Mouse (Mus musculus) midbrain, embryonic 16.5 days (tissue): ENCODE measurements around the gene Slc25a21. TPM values are rescaled to one million over a fixed set of nuclear protein-coding genes. Genes with fewer than 3 reads are reported as not detected.

ENCODE experiments used
- ATAC-seq: fragments of 200-750 bp; cut with Nextera tagmentation; 2 replicates; pipeline ENCODE4 v1.8.0; 2017; ENCODE audit warnings: moderate TSS enrichment
- H3K27ac ChIP-seq: fragments of 300-500 bp; sonication (generic); 2 replicates; pipeline ENCODE4 v1.5.1; 2014; ENCODE audit warnings: mild to moderate bottlenecking, low read length, mixed read lengths
- H3K27me3 ChIP-seq: fragments of 300-500 bp; sonication (generic); 2 replicates; pipeline ENCODE4 v1.6.1; 2014; ENCODE audit warnings: low read depth, low read length, mixed read lengths; ENCODE audit not compliant: control insufficient read depth, insufficient read depth
- H3K36me3 ChIP-seq: fragments of 300-500 bp; sonication (generic); 2 replicates; pipeline ENCODE4 v1.6.1; 2014; ENCODE audit warnings: mild to moderate bottlenecking, low read length, moderate library complexity, mixed read lengths; ENCODE audit not compliant: control insufficient read depth, insufficient read depth
- H3K4me1 ChIP-seq: fragments of 300-500 bp; sonication (generic); 2 replicates; pipeline ENCODE4 v1.6.1; 2014; ENCODE audit warnings: mild to moderate bottlenecking, low read length, mixed read lengths; ENCODE audit not compliant: control insufficient read depth, insufficient read depth
- H3K4me2 ChIP-seq: fragments of 300-500 bp; sonication (generic); 2 replicates; pipeline ENCODE4 v1.6.1; 2014; ENCODE audit warnings: mild to moderate bottlenecking, low read length, mixed read lengths
- H3K4me3 ChIP-seq: fragments of 300-500 bp; sonication (generic); 2 replicates; pipeline ENCODE4 v1.5.1; 2014; ENCODE audit warnings: low read depth, mild to moderate bottlenecking, low read length, moderate library complexity, mixed read lengths
- H3K9ac ChIP-seq: fragments of 300-500 bp; sonication (generic); 2 replicates; pipeline ENCODE4 v1.6.1; 2014; ENCODE audit warnings: low read depth, low read length, mixed read lengths
- H3K9me3 ChIP-seq: fragments of 300-500 bp; sonication (generic); replicated peaks from 2 replicates; pipeline ENCODE4 v1.6.1; 2014; ENCODE audit warnings: mild to moderate bottlenecking, low read length, mixed read lengths; ENCODE audit not compliant: control insufficient read depth, poor library complexity, severe bottlenecking
- WGBS: fragments of 180-500 bp; shearing (Covaris S2); extraction: QIAGEN DNeasy Blood & Tissue Kit; methylation state at CpG from one replicate; pipeline ENCODE4 v1.1.7; 2014; 5-methylcytosine and 5-hydroxymethylcytosine counted together
- polyA plus RNA-seq: library from polyadenylated mRNA; unstranded; fragments of >200 nt; fragmentation: Nextera tagmentation; extraction: Ambion mirVana; gene quantifications from 2 replicates; pipeline ENCODE4 v1.2.1, GENCODE M21; 2015

Gene Slc25a21
- polyA plus RNA-seq, 1 experiment from 2014 or later = 0.26 TPM

DNA sequence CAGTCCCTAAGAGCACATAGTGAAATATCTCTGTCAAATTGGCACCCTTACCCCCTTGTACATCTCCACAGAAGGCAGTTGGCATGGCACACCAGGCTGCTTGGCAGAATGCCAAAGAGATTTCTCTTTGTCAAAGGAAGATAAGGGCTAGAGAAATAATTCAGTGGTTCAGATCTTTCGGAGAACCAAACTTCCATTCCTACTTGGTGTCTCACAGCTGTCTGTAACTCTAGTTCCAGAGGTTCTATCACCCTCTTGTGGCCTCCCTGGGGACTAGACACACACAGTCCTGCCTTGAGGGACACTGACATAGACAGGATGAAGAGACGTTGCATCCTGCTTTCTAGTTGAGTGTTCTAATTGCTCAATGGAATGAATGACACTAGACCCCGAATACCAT, 2.7 kb downstream of the Slc25a21 start:
- H3K27ac ChIP-seq = no peak overlapping the region
- H3K27me3 ChIP-seq = peaks cover 8% of the 10 kb centered on the region
- no peak overlapping the region for H3K9ac ChIP-seq
- ATAC-seq = no peak
- H3K36me3 ChIP-seq = no peaks in the 10 kb centered on the region
- H3K4me2 ChIP-seq = no peak overlapping the region
- peaks cover 6% of the 10 kb centered on the region; the same call in 1 of the 2 replicates for H3K4me1 ChIP-seq
- 43% methylated on average over 3 of the region's 3 CpGs for WGBS
- no peak overlapping the region for H3K4me3 ChIP-seq
- H3K9me3 ChIP-seq = no peaks in the 10 kb centered on the region

DNA sequence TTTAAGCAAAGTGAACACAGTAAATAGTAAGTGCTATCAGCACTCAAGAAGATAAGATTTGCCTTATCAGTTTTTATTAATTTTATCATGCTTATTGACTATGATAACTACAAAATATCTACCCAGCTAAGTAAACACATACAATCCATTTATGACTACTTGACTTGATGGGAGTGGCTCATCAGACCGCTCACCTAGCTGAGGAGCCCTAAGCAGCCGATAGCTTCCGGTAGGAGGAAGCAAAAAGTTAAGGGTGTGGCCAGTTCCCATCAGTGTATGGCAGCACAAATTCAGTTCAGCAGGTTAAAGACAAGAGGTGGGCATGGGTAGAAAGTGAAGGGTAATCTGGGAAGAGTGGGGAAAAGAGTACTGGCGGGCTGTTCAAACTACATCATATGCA, 10.2 kb downstream of the Slc25a21 start:
- 93% methylated on average over 4 of the region's 4 CpGs for WGBS
- no peak overlapping the region for H3K9ac ChIP-seq
- no peaks in the 10 kb centered on the region for H3K9me3 ChIP-seq
- H3K36me3 ChIP-seq = no peaks in the 10 kb centered on the region
- no peak overlapping the region for H3K4me2 ChIP-seq
- no peak overlapping the region for H3K27ac ChIP-seq
- H3K27me3 ChIP-seq = no peaks in the 10 kb centered on the region
- ATAC-seq = no peak
- no peak overlapping the region for H3K4me3 ChIP-seq
- no peaks in the 10 kb centered on the region for H3K4me1 ChIP-seq

DNA sequence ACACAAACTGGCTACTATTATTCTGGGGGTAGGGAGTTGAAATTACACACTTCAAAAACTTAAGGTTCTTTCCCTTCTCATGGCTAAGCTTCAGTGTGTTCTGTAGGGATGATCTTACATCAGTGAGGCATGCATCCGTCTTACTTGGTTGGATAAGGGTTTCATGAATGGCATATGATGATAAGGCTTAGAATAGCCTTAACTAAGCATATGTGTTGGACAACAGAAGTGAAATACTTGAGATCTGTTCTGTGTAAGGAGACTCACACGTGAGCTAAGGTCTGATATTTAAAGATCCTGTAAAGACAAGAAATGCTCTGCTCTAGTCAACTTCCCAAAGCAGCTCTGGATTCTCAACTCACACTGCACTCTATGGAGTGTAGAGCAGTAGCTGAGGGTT, 11.1 kb downstream of the Slc25a21 start:
- Histone ChIP-seq H3K27ac (no peak overlapping the region), H3K9ac (no peak overlapping the region), H3K4me1 (no peaks in the 10 kb centered on the region), H3K4me3 (no peak overlapping the region), H3K9me3 (no peaks in the 10 kb centered on the region), H3K36me3 (no peaks in the 10 kb centered on the region), H3K4me2 (no peak overlapping the region), H3K27me3 (no peaks in the 10 kb centered on the region)
- no peak for ATAC-seq
- 75% methylated on average over 2 of the region's 2 CpGs for WGBS

DNA sequence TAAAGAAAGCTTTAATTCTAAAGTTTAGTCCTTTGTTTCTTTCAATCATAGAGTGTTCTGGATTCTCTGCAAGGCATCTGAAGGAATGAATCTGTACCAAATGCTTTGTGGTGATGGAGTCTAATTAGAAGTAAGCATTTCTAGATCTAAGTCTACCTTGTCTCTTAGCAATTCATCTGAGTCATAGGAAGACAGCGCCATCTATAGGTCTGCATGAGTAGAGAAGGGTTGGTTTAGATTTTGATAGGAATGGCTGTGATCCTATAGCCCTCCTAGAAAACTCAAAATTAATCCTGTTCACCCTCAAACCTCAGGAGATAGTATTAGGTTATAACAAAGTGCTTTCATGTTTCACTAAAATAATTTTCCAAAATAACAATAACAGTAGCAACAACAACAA, 11.8 kb downstream of the Slc25a21 start:
- no peaks in the 10 kb centered on the region for H3K36me3 ChIP-seq
- no peaks in the 10 kb centered on the region for H3K27me3 ChIP-seq
- WGBS = 0% methylated on average over 1 of the region's 1 CpGs
- H3K9ac ChIP-seq = no peak overlapping the region
- no peak overlapping the region for H3K4me2 ChIP-seq
- no peak for ATAC-seq
- H3K27ac ChIP-seq = no peak overlapping the region
- no peak overlapping the region for H3K4me3 ChIP-seq
- H3K9me3 ChIP-seq = no peaks in the 10 kb centered on the region
- no peaks in the 10 kb centered on the region for H3K4me1 ChIP-seq

DNA sequence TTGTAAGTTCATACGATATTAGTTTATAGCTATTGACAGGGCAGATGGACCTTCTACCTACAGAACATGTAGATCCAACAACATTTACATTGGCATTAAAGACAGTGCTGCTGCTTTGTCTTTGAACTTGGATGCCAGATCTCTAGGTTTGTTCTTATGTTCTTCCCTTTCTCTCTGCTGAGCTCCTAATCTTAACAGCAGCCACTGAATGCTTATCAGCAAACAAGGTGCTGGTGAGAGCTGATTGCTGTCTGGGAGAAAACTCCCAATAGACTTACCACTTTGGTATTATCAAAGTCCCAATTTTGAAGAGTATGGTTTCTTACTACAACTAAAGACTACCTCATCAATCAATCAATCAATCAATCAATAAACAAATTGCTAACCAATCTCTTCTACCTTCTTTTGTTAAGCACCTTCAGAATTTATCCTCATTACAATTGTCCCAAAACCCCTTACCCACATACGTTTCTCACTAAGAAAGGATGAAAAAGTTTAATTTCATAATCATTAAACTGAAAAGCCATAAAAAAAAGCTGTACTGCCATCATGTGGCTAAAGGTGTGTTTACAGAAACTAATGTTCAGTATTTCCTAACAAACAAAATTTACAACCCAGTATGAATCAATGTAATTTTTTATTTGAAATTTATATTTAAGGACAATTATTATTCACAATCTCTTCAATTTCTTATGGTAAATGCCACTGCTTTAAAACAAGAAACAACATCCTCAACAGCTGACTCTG, 12.7 kb downstream of the Slc25a21 start:
- H3K36me3 ChIP-seq = no peaks in the 10 kb centered on the region
- no peak overlapping the region for H3K4me3 ChIP-seq
- ATAC-seq = no peak
- no peak overlapping the region for H3K9ac ChIP-seq
- H3K27ac ChIP-seq = no peak overlapping the region
- H3K4me2 ChIP-seq = no peak overlapping the region
- no peaks in the 10 kb centered on the region for H3K4me1 ChIP-seq
- H3K9me3 ChIP-seq = no peaks in the 10 kb centered on the region
- no peaks in the 10 kb centered on the region for H3K27me3 ChIP-seq
- WGBS = 53% methylated on average over 2 of the region's 2 CpGs

DNA sequence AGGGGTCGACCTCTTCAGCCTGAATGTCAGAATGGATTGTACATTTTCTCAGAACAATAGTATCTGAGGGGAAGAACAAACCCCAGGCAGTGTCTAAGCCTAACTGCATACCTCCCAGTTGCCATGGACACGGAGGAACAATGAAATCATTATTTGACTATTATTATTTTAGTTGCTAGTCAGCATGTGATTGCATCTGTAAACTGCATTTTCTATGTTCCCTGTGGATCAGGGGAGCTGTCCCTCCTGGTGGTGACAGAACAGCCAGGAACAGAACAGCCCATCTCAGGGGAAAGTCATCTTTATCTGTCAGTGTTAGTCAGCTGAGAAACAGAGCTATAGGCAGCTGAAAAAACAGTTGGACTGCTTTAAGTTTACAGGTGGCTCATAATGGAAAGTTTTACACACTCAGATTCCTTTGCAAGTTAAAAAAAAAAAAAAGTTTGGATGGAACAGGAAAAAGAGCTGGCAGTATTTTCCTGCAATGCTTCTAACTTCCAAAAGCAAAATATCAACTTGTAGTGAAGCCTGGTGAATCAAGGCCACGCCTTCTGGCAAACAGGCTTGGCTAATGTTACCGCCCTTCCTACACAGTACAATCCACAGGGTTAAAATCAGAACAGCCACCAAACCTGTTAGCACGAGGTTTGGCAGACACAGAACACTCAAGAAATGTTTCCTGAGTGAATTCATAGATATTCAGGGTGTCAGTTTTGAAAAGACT, 17.6 kb downstream of the Slc25a21 start:
- Histone ChIP-seq H3K4me2 (no peak overlapping the region), H3K4me3 (no peak overlapping the region), H3K27me3 (no peaks in the 10 kb centered on the region), H3K36me3 (no peaks in the 10 kb centered on the region), H3K9ac (no peak overlapping the region), H3K9me3 (no peaks in the 10 kb centered on the region), H3K27ac (no peak overlapping the region), H3K4me1 (no peaks in the 10 kb centered on the region)
- ATAC-seq = no peak
- WGBS = 17% methylated on average over 5 of the region's 5 CpGs

DNA sequence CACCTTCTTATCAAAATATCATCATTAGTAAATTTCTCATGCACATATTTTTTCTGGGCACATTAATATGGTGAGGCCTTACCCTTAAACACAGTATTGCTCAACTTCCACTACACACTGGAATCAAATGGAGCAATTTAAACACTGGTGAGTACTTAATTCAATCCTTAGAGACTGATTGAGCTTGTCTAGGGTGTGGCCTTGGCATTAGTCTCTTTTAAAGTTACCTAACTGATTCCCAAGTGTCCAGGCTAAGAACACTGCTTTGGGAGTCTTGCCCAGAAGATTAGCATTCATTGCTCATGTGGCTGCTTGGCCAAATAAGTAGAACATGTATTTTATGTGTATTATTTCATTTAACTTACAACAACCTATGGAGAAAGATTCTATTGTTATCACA, 18.5 kb downstream of the Slc25a21 start:
- Histone ChIP-seq H3K4me3 (no peak overlapping the region), H3K27ac (no peak overlapping the region), H3K4me2 (no peak overlapping the region), H3K9ac (no peak overlapping the region), H3K9me3 (no peaks in the 10 kb centered on the region), H3K36me3 (no peaks in the 10 kb centered on the region), H3K4me1 (no peaks in the 10 kb centered on the region), H3K27me3 (no peaks in the 10 kb centered on the region)
- no peak for ATAC-seq

DNA sequence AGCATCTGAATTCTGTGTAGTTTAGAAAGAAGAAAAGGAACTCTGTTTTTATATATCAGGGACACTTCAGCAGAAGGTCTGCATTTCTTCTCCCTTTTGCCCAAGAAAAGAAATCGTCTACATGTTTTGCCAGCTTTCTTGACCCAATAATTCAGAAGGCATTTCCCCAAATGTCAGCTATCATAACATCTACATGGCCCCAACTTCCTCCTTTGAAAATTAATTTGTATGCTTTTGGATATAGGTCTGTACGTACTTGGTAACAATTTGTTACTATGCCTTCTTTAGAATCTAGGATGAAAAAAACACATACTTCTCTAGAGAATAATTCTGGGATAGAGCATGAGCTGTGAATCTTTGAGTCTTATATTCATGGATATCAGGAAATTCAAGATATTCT, 34.0 kb downstream of the Slc25a21 start:
- H3K4me2 ChIP-seq = no peak overlapping the region
- H3K9ac ChIP-seq = no peak overlapping the region
- H3K27ac ChIP-seq = no peak overlapping the region
- H3K36me3 ChIP-seq = no peaks in the 10 kb centered on the region
- no peaks in the 10 kb centered on the region for H3K27me3 ChIP-seq
- WGBS = 86% methylated on average over 2 of the region's 2 CpGs
- no peaks in the 10 kb centered on the region for H3K9me3 ChIP-seq
- H3K4me3 ChIP-seq = no peak overlapping the region
- H3K4me1 ChIP-seq = no peaks in the 10 kb centered on the region
- no peak for ATAC-seq

DNA sequence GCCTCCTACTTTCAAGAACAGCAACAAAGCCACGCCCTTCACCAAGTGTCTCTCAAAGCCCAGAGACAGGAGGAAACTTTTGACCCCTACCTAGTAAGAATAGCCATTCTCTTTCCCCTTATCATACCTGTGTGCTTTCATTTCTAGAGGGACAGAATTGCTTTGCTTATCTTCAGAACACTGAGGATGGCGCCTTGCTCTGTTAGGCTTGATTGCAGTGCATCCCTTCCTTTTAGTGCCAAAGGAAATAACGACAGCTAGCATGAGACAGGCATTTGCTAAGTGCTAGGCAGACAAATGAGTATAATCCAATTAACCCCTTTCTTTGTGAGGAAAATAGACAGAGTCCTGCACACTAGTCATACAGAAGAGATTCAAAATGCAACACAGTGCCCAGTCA, 34.4 kb downstream of the Slc25a21 start:
- Histone ChIP-seq H3K9me3 (no peaks in the 10 kb centered on the region), H3K9ac (no peak overlapping the region), H3K4me2 (no peak overlapping the region), H3K4me3 (no peak overlapping the region), H3K4me1 (no peaks in the 10 kb centered on the region), H3K27ac (no peak overlapping the region), H3K36me3 (no peaks in the 10 kb centered on the region), H3K27me3 (no peaks in the 10 kb centered on the region)
- no peak for ATAC-seq
- WGBS = 64% methylated on average over 3 of the region's 3 CpGs
